Mouse (Mus musculus) frontal cortex, adult 2 months (tissue): ENCODE results near the gene Gabbr2. TPM values are rescaled to one million over a fixed set of nuclear protein-coding genes. Genes with fewer than 3 reads are reported as not detected.

ENCODE experiments used
- DNase-seq, 2 experiments: peaks; one replicate each; pipeline ENCODE4 v3.0.0; 2022; ENCODE audit warnings: low spot score in 1 of 2; ENCODE audit errors: extremely low spot score in 1 of 2
- polyA plus RNA-seq: library from polyadenylated mRNA; depleted of rRNA; stranded (reverse); fragments of >200 nt; gene quantifications from 2 replicates; pipeline ENCODE4 v1.2.3, GENCODE M21; 2012

Gene Gabbr2
- polyA plus RNA-seq, 1 experiment = 95.3 TPM

GRCm38 (mm10) chr4:46829656-46830055 is 162.0 kb downstream of the Gabbr2 start:
- no peak for DNase-seq

GRCm38 (mm10) chr4:46828141-46828571 is 163.5 kb downstream of the Gabbr2 start:
- DNase-seq = peak; percentile 56 to 76

- DNase-seq = peak; percentile 63 to 81
Observed at GRCm38 (mm10) chr4:46827471-46827870, 164.2 kb downstream of the Gabbr2 start.

GRCm38 (mm10) chr4:46825846-46826529 is 165.7 kb downstream of the Gabbr2 start:
- no peak for DNase-seq

GRCm38 (mm10) chr4:46823738-46824137 is 167.9 kb downstream of the Gabbr2 start:
- DNase-seq = peak in 1 of 2 experiments; percentile 58

GRCm38 (mm10) chr4:46821709-46822108 is 170.0 kb downstream of the Gabbr2 start:
- no peak for DNase-seq

- peak in 1 of 2 experiments; percentile 54 for DNase-seq
Observed at GRCm38 (mm10) chr4:46814954-46815353, 176.7 kb downstream of the Gabbr2 start.

GRCm38 (mm10) chr4:46814236-46814635 is 177.4 kb downstream of the Gabbr2 start:
- no peak for DNase-seq

GRCm38 (mm10) chr4:46811165-46811564 is 180.5 kb downstream of the Gabbr2 start:
- DNase-seq = no peak

GRCm38 (mm10) chr4:46806876-46807275 is 184.8 kb downstream of the Gabbr2 start:
- no peak for DNase-seq

- peak; percentile 83 to 84 for DNase-seq
Observed at GRCm38 (mm10) chr4:46805910-46806309, 185.8 kb downstream of the Gabbr2 start.

- no peak for DNase-seq
Observed at GRCm38 (mm10) chr4:46802386-46802785, 189.3 kb downstream of the Gabbr2 start.

GRCm38 (mm10) chr4:46799904-46800303 is 191.8 kb downstream of the Gabbr2 start:
- DNase-seq = no peak

- no peak for DNase-seq
Observed at GRCm38 (mm10) chr4:46795707-46796106, 196.0 kb downstream of the Gabbr2 start.

GRCm38 (mm10) chr4:46794583-46794982 is 197.1 kb downstream of the Gabbr2 start:
- peak; percentile 88 to 93 for DNase-seq

- peak; percentile 74 to 86 for DNase-seq
Observed at GRCm38 (mm10) chr4:46792280-46793026, 199.2 kb downstream of the Gabbr2 start.

- DNase-seq = no peak
Observed at GRCm38 (mm10) chr4:46791268-46791951, 200.3 kb downstream of the Gabbr2 start.

GRCm38 (mm10) chr4:46790609-46791267 is 200.9 kb downstream of the Gabbr2 start:
- peak in 1 of 2 experiments; percentile 45 for DNase-seq

- DNase-seq = no peak
Observed at GRCm38 (mm10) chr4:46784430-46785049, 207.1 kb downstream of the Gabbr2 start.

- DNase-seq = no peak
Observed at GRCm38 (mm10) chr4:46781109-46781508, 210.6 kb downstream of the Gabbr2 start.
